Mouse (Mus musculus): ENCODE measurements around the gene Osbpl5.

- TF ChIP-seq CTCF (IDR thresholded peaks at IDR 0.05) (peak; percentile 71), EP300 (IDR thresholded peaks at IDR 0.05) (no peak)
Observed at GRCm38 (mm10) chr7:143793121-143793520, 36.3 kb upstream of the Osbpl5 start.

All from lung, postnatal 0 days (tissue).